Mouse (Mus musculus) gastrocnemius, postnatal 10 days (tissue): Measurements from ENCODE around the gene Pcgf2. TPM values are rescaled to one million over a fixed set of nuclear protein-coding genes. Genes with fewer than 3 reads are reported as not detected.
"Not testable (repeated sequence)": the region's sequence is repeated elsewhere in the genome, so short reads cannot be mapped to it uniquely, and the experiment has no call there.

Source experiments
- DNase-seq: peaks from one replicate; pipeline ENCODE4 v3.0.0; 2021; ENCODE audit warnings: mixed read lengths
- total RNA-seq, 2 experiments: library from RNA; stranded (reverse); gene quantifications; 2 replicates each; pipeline ENCODE4 v1.2.3; 2021

Pcgf2 gene
- total RNA-seq, 2 experiments from 2014 or later: 11.9 to 18.6 TPM

GRCm38 (mm10) chr11:97717369-97718280, 17.3 kb upstream of the Pcgf2 start:
- no peak for DNase-seq

GRCm38 (mm10) chr11:97716021-97716420, 15.7 kb upstream of the Pcgf2 start:
- DNase-seq: no peak

GRCm38 (mm10) chr11:97714784-97715760, 14.8 kb upstream of the Pcgf2 start:
- peak; percentile 39 for DNase-seq

GRCm38 (mm10) chr11:97714356-97714755, 14.1 kb upstream of the Pcgf2 start:
- DNase-seq: no peak

GRCm38 (mm10) chr11:97713896-97714295, 13.6 kb upstream of the Pcgf2 start:
- no peak for DNase-seq

- DNase-seq: no peak
These were observed 12.0 kb upstream of the Pcgf2 start for GRCm38 (mm10) chr11:97712286-97712685.

GRCm38 (mm10) chr11:97711200-97711900, 11.1 kb upstream of the Pcgf2 start:
- no peak for DNase-seq

- not testable (repeated sequence) for DNase-seq
These were observed 9.8 kb upstream of the Pcgf2 start for GRCm38 (mm10) chr11:97710067-97710466.

- peak; percentile 95 for DNase-seq
These were observed 2.9 kb upstream of the Pcgf2 start, which contains the start of gene Psmb3 for GRCm38 (mm10) chr11:97703039-97703826. Gene Psmb3 (plus strand): TSS chr11:97703399.

GRCm38 (mm10) chr11:97702393-97702745, 2.1 kb upstream of the Pcgf2 start:
- DNase-seq: peak; percentile 89

GRCm38 (mm10) chr11:97701581-97702392, 1.5 kb upstream of the Pcgf2 start:
- no peak for DNase-seq

- no peak for DNase-seq
These were observed 666 bp upstream of the Pcgf2 start for GRCm38 (mm10) chr11:97700746-97701580.

GRCm38 (mm10) chr11:97699626-97700002, 683 bp downstream of the Pcgf2 start:
- peak; percentile 80 for DNase-seq

- DNase-seq: peak; percentile 83
These were observed 1.3 kb downstream of the Pcgf2 start for GRCm38 (mm10) chr11:97698741-97699611.

GRCm38 (mm10) chr11:97697891-97698529, 2.3 kb downstream of the Pcgf2 start:
- DNase-seq: no peak

- no peak for DNase-seq
These were observed 3.0 kb downstream of the Pcgf2 start for GRCm38 (mm10) chr11:97697199-97697890.

- no peak for DNase-seq
These were observed 3.6 kb downstream of the Pcgf2 start for GRCm38 (mm10) chr11:97696669-97697068.
